Mouse (Mus musculus) bone marrow, adult 2 months (tissue): ENCODE data around the gene Drg1.
"Not testable (repeated sequence)": the region's sequence is repeated elsewhere in the genome, so short reads cannot be mapped to it uniquely, and the experiment has no call there.

Experiments
- CTCF ChIP-seq: fragments of 200-500 bp; IDR thresholded peaks from 2 replicates; pipeline ENCODE4 v1.5.1; 2011; ENCODE audit warnings: low read length, control low read depth; ENCODE audit not compliant: control insufficient read depth, insufficient read depth
- POLR2A ChIP-seq: fragments of 200-500 bp; IDR thresholded peaks from 2 replicates; pipeline ENCODE4 v1.6.1; 2011; ENCODE audit warnings: low read depth, mild to moderate bottlenecking, control low read depth, low read length, borderline replicate concordance; ENCODE audit not compliant: control insufficient read depth

DNA sequence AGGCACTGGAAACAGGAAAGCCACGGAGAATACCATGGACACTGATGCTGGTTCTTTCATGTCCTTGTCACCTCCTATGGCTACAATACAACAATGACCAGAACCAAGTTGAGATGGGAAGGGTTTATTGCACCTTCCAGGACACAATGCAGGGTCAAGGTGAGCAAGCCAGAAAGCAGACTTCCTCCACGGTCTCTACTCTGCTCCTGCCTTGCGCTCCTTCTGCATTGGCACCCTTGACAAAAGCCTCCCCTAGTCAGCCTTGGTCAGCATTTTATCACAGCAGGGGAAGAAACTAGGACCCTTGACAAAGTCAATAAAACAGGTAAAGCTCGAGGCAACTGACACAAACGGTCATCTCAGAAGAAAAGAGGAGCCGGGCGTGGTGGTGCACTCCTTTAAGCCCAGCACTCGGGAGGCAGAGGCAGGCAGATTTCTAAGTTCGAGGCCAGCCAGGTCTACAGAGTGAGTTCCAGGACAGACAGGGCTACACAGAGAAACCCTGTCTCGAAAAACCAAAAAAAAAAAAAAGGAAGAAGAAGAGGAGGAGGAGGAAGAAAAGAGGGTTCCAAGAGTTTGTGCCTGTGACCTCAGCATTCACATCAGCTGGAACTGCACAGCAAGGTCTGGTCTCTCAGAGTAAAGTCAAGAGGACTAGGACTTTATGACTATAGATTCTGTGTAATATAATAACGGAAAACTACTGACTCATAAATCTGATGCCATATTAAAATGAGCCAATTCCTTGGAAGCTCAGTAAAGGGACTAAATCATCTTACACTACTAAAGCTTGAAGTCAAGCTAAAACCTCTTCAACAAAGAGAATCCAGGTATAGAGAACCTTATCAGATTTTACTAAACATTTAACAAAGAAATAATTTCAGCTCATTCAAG is 92.5 kb downstream of the Drg1 start:
- not testable (repeated sequence) for TF ChIP-seq POLR2A, CTCF
